Mouse (Mus musculus) olfactory bulb, adult 2 months (tissue): ENCODE results near the gene Eng.

Source experiments
- CTCF ChIP-seq: fragments of 200-500 bp; IDR thresholded peaks from 2 replicates; pipeline ENCODE4 v1.5.1; 2012; ENCODE audit warnings: low read depth, mild to moderate bottlenecking, low read length, moderate library complexity; ENCODE audit not compliant: insufficient read depth
- POLR2A ChIP-seq: fragments of 200-500 bp; IDR thresholded peaks from 2 replicates; pipeline ENCODE4 v1.6.1; 2012; ENCODE audit warnings: mild to moderate bottlenecking, low read depth, low read length, moderate library complexity; ENCODE audit not compliant: insufficient read depth

GRCm38 (mm10) chr2:32711301-32712056 is 65.1 kb downstream of the Eng start:
- TF ChIP-seq CTCF (no peak), POLR2A (no peak)
